Mouse (Mus musculus): ENCODE results near the gene A630089N07Rik. TPM values are rescaled to one million over a fixed set of nuclear protein-coding genes. Genes with fewer than 3 reads are reported as not detected.

A630089N07Rik gene
- total RNA-seq, 1 experiment from 2014 or later: 12.5 TPM

- DNase-seq: peak; percentile 98
Measured at GRCm38 (mm10) chr16:97962151-97962948, 119.9 kb downstream of the A630089N07Rik start, which contains the start of the genes C2cd2 and Zbtb21. Gene C2cd2, minus strand, starts transcription at chr16:97962598. Gene Zbtb21, minus strand, starts transcription at chr16:97962622.

GRCm38 (mm10) chr16:97961381-97962150, 120.7 kb downstream of the A630089N07Rik start:
- DNase-seq: peak; percentile 9

GRCm38 (mm10) chr16:97960348-97960747, 121.9 kb downstream of the A630089N07Rik start:
- no peak for DNase-seq

GRCm38 (mm10) chr16:97958401-97958973, 123.8 kb downstream of the A630089N07Rik start:
- no peak for DNase-seq

DNA sequence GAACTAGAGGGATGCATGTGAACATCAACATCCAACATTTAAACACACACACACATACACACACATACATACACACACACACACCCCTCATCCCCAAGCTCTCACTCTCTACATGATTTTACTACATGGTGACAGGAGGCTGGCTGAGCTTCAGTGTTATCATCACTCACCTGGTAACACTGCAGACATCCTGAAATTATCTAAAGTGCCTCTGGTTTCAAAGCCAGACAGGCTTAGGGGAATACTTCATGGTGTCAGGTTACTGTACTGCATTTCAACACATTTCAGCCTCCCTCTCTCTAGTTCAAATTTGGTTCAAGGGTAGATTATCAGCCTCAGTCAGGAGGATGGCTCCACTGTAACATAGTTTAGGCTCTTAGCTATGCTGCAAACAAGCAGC, 124.6 kb downstream of the A630089N07Rik start:
- DNase-seq: no peak

DNA sequence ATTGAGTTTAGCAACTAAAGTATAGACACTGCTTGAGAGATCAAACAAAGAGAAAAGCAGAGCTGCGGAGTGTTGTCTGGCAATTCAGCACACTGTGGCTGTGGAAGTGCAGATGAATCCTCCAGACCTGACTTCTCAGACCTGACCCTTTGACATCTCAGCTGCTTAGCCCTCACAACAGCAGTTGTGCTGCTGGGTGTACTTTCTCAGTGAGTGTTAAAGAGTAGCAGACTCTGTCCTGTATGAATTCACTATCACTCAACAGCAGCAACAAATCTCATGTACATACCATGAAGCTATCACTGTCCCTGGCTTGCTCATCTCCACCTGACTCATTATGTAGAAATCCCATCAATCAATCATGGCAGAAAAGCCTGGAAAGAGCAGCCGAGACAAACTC, 126.2 kb downstream of the A630089N07Rik start:
- no peak for DNase-seq

GRCm38 (mm10) chr16:97953300-97953699, 128.9 kb downstream of the A630089N07Rik start:
- no peak for DNase-seq

DNA sequence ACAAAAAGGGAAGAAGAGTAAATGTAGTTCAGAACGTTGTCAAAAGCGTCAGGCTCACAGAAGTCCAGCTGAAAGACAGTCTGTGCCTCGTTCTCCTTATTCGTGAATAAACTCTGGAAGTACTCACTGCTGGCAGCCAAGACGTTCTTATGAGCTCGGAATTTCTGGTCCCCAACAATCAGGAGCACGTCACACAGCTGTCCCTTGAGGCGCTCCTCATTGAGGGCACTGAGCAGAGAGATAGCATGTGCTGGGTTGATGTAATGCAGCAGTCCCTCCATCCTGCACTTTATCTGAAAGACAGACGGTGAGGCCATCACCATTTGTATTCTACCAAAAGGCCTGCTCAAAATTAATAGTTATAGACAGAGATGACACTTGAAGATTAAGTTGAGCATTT, 129.4 kb downstream of the A630089N07Rik start:
- no peak for DNase-seq

DNA sequence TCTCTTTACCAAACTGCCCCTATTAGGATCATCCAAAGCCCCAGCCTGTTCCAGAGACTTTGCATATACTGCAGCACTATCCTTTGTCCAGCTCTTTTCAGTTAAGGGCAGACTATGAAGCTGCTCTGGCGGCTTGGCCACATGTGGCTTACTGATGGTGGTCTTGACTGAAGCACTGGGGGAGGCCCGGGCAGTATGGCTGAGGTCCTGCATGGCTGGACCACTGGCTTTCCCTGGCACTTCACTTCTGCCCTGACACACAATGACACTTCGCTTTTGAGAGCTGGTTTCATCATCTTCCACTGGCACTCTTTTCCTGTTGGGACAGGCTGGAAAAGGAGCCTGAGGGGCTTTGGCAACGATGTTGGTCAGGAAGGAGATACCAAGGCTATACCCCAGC, 129.9 kb downstream of the A630089N07Rik start:
- no peak for DNase-seq

Other genes starting within 250 kb of the A630089N07Rik start
- gene Prdm15, start 230.6 kb downstream of the A630089N07Rik start, total RNA-seq (2021): 11.9 and 14.5 TPM in 2 replicates
- 24.7 and 25.2 TPM in 2 replicates for gene C2cd2, start 119.9 kb downstream of the A630089N07Rik start, total RNA-seq (2021)
- 35.4 and 35.6 TPM in 2 replicates for gene Zbtb21, start 119.8 kb downstream of the A630089N07Rik start, total RNA-seq (2021)
- 45.3 and 48.6 TPM in 2 replicates for gene B230307C23Rik, start 85.1 kb downstream of the A630089N07Rik start, total RNA-seq (2021)